Mouse (Mus musculus) adrenal gland, adult 2 months (tissue): ENCODE measurements at regions not wholly inside any gene's neighbourhood (a gene's known extent, or its start where the extent isn't known, plus 50 kb on each side); places are given as distances from the start of the nearest gene placed in this dataset.
A peak's percentile ranks its signal among the peaks of the same experiment; 100 is the strongest.

Source experiments
- DNase-seq: peaks from one replicate; pipeline ENCODE4 v3.0.0; 2021

GRCm38 (mm10) chr9:61091036-61091435 lies 281.1 kb upstream of the Tle3 start:
- no peak for DNase-seq

GRCm38 (mm10) chr9:61092834-61093479 lies 279.2 kb upstream of the Tle3 start:
- DNase-seq, result no peak

- peak; percentile 44 for DNase-seq
Measured at GRCm38 (mm10) chr9:61095069-61095775, 276.9 kb upstream of the Tle3 start.

GRCm38 (mm10) chr9:61101741-61102450 lies 270.3 kb upstream of the Tle3 start:
- DNase-seq, result no peak

- DNase-seq, result no peak
Measured at GRCm38 (mm10) chr9:61102451-61103358, 269.5 kb upstream of the Tle3 start.

- DNase-seq, result no peak
Measured at GRCm38 (mm10) chr9:61105550-61106280, 266.5 kb upstream of the Tle3 start.

- no peak for DNase-seq
Measured at GRCm38 (mm10) chr9:61109519-61110285, 262.5 kb upstream of the Tle3 start.

GRCm38 (mm10) chr9:61111206-61111605 lies 261.0 kb upstream of the Tle3 start:
- DNase-seq, result no peak

- no peak for DNase-seq
Measured at GRCm38 (mm10) chr9:61111733-61112415, 260.3 kb upstream of the Tle3 start.

GRCm38 (mm10) chr9:61119252-61119651 lies 252.9 kb upstream of the Tle3 start:
- DNase-seq, result peak; percentile 18

- DNase-seq, result no peak
Measured at GRCm38 (mm10) chr9:61120531-61120930, 251.6 kb upstream of the Tle3 start.

GRCm38 (mm10) chr9:61120931-61121391 lies 251.2 kb upstream of the Tle3 start:
- peak; percentile 75 for DNase-seq

- no peak for DNase-seq
Measured at GRCm38 (mm10) chr9:61123431-61123830, 248.7 kb upstream of the Tle3 start.

GRCm38 (mm10) chr9:61125769-61126168 lies 246.4 kb upstream of the Tle3 start:
- DNase-seq, result no peak

GRCm38 (mm10) chr9:61128077-61128476 lies 244.1 kb upstream of the Tle3 start:
- DNase-seq, result no peak

- DNase-seq, result no peak
Measured at GRCm38 (mm10) chr9:61129186-61129585, 243.0 kb upstream of the Tle3 start.

- DNase-seq, result no peak
Measured at GRCm38 (mm10) chr9:61130877-61131276, 241.3 kb upstream of the Tle3 start.

- no peak for DNase-seq
Measured at GRCm38 (mm10) chr9:61135263-61135882, 236.8 kb upstream of the Tle3 start.

GRCm38 (mm10) chr9:61135917-61136316 lies 236.2 kb upstream of the Tle3 start:
- DNase-seq, result no peak
